Mouse (Mus musculus) CH12.LX (cell line): ENCODE data around the gene Pde4d.

ENCODE experiments used
- CTCF ChIP-seq, 2 experiments: IDR thresholded peaks in 1 of 2; conservative IDR thresholded peaks in 1 of 2; 2 replicates each; pipeline ENCODE4 v1.5.1; 2011 to 2012; ENCODE audit warnings: low read depth in 2 of 2, low read length in 2 of 2, improper control_type of control experiment in 1 of 2, inconsistent platforms in 1 of 2, mild to moderate bottlenecking in 1 of 2, moderate library complexity in 1 of 2
- POLR2A ChIP-seq: IDR thresholded peaks from 2 replicates; pipeline ENCODE4 v1.6.1; 2011; ENCODE audit warnings: low read depth, mild to moderate bottlenecking, improper control_type of control experiment, low read length

- TF ChIP-seq POLR2A, result no peak
- TF ChIP-seq CTCF (conservative IDR thresholded peaks at IDR 0.05 in 1 of 2, IDR thresholded peaks at IDR 0.05 in 1 of 2; ENCODE audit: low read depth in 2 of 2, low read length in 2 of 2), result no peak
Measured at GRCm38 (mm10) chr13:109693769-109694168, 1244.0 kb downstream of the Pde4d start.
